Mouse (Mus musculus): Measurements from ENCODE around the gene Gm20479.

- no peak for TF ChIP-seq CTCF (IDR thresholded peaks at IDR 0.05; ENCODE audit: low read depth)
- TF ChIP-seq EP300 (IDR thresholded peaks at IDR 0.05; ENCODE audit: low read depth): no peak
Observed at GRCm38 (mm10) chr7:27339519-27339918, 17.7 kb downstream of the Gm20479 start.
